Mouse (Mus musculus) E14TG2a.4 (cell line): ENCODE data around the gene Fmo6.

Experiments
- CTCF ChIP-seq: conservative IDR thresholded peaks from 2 replicates; pipeline ENCODE4 v1.5.1; 2014; ENCODE audit warnings: low read length
- NANOG ChIP-seq: IDR thresholded peaks from 2 replicates; pipeline ENCODE4 v1.6.1; 2014; ENCODE audit warnings: borderline replicate concordance, low read length, mixed read lengths

DNA sequence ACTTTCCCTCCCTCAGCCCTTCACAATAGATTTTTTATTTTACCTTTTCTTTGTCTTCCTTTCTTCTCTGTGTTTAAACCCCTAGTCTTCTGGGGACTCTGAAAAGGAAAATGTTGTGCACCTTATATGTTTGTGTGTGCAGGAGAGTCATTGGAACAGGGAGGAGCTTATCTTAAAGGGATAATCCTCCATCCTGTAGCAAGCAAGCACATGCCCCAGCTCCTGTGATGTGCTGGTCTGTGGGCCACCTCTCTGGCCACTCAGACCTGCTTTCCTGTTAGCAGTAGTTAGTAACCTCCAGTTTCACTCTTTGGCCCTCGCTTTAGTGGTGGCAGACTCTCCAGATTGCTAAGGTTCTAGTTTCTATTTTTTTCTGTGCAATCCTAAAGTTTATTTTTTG lies 47.1 kb upstream of the Fmo6 start, which contains the start of gene Fmo3:
- TF ChIP-seq CTCF (no peak), NANOG (no peak)
